ENCODE assay signal across 16 mouse cellular contexts in genomic region chr8:94304412-94304811, GRCm38 (mm10). TPM values are rescaled to one million over a fixed set of nuclear protein-coding genes. Genes with fewer than 3 reads are reported as not detected.
"Had no signal": no experiment of that assay in that cellular context is flagged by ENCODE, and none has a peak within 500 bp of the region (broad histone marks: within the 10 kb centered on the region; RNA-seq: fewer than 3 reads in every experiment).

No protein-coding gene starts in this region.

- H3K9me3 ChIP-seq: midbrain, embryonic 13.5 days; midbrain, embryonic 15.5 days; neural tube, embryonic 12.5 days; stomach, embryonic 15.5 days had no signal

- H3K4me2 ChIP-seq: lung, embryonic 14.5 days; midbrain, embryonic 11.5 days; midbrain, embryonic 13.5 days; midbrain, embryonic 15.5 days; neural tube, embryonic 12.5 days; stomach, embryonic 15.5 days had no signal

- DNase-seq: lung, adult 18-20 months; lung, embryonic 14.5 days; lung, postnatal 10 days; lung, postnatal 4 days; right cerebral cortex, postnatal 14 days; right cerebral cortex, postnatal 4 days; thymus, adult 18-20 months; thymus, postnatal 14 days; thymus, postnatal 36 days had no signal

- ATAC-seq: midbrain, embryonic 13.5 days; midbrain, embryonic 15.5 days had no signal

- H3K4me3 ChIP-seq: midbrain, embryonic 13.5 days; midbrain, embryonic 15.5 days; neural tube, embryonic 12.5 days; stomach, embryonic 15.5 days had no signal

- H3K27me3 ChIP-seq: midbrain, embryonic 13.5 days; midbrain, embryonic 15.5 days; neural tube, embryonic 12.5 days; stomach, embryonic 15.5 days had no signal

- H3K27ac ChIP-seq: midbrain, embryonic 13.5 days; midbrain, embryonic 15.5 days; neural tube, embryonic 12.5 days; stomach, embryonic 15.5 days had no signal

- H3K9ac ChIP-seq: lung, embryonic 14.5 days; midbrain, embryonic 13.5 days; midbrain, embryonic 15.5 days; neural tube, embryonic 12.5 days; stomach, embryonic 15.5 days had no signal

- H3K4me1 ChIP-seq: midbrain, embryonic 13.5 days; midbrain, embryonic 15.5 days; neural tube, embryonic 12.5 days; stomach, embryonic 15.5 days had no signal

RNA-seq across cellular contexts. Expression of gene Slc12a3, which starts 24.6 kb away (rescaled TPM):
- total RNA-seq: midbrain, postnatal 0 days; monocyte, adult 5-6 weeks had no signal
- polyA plus RNA-seq: lung, embryonic 14.5 days; midbrain, embryonic 11.5 days had no signal
